Mouse (Mus musculus) c-Kit-positive CD71-positive TER-119-positive erythroid progenitor cells, embryonic 14.5 days (primary cell): ENCODE data around the gene Fnbp1l.

Experiments used
- DNase-seq: peaks from one replicate; pipeline ENCODE4 v3.0.0-alpha.2; 2013; ENCODE audit warnings: low spot score

Fnbp1l gene

GRCm38 (mm10) chr3:122521294-122521693 is 98.2 kb downstream of the Fnbp1l start:
- DNase-seq: no peak

- DNase-seq: no peak
Observed at GRCm38 (mm10) chr3:122520875-122521274, 98.6 kb downstream of the Fnbp1l start.

- no peak for DNase-seq
Observed at GRCm38 (mm10) chr3:122520365-122520764, 99.2 kb downstream of the Fnbp1l start.

GRCm38 (mm10) chr3:122519082-122519481 is 100.4 kb downstream of the Fnbp1l start:
- no peak for DNase-seq

GRCm38 (mm10) chr3:122518231-122518736 is 101.2 kb downstream of the Fnbp1l start:
- DNase-seq: no peak

GRCm38 (mm10) chr3:122517726-122518125 is 101.8 kb downstream of the Fnbp1l start:
- DNase-seq: no peak

GRCm38 (mm10) chr3:122516327-122516695 is 103.2 kb downstream of the Fnbp1l start:
- DNase-seq: no peak

- no peak for DNase-seq
Observed at GRCm38 (mm10) chr3:122515568-122516326, 103.8 kb downstream of the Fnbp1l start.

- DNase-seq: no peak
Observed at GRCm38 (mm10) chr3:122512725-122513375, 106.7 kb downstream of the Fnbp1l start.

GRCm38 (mm10) chr3:122511721-122512619 is 107.5 kb downstream of the Fnbp1l start:
- no peak for DNase-seq

- no peak for DNase-seq
Observed at GRCm38 (mm10) chr3:122510932-122511331, 108.6 kb downstream of the Fnbp1l start.

- no peak for DNase-seq
Observed at GRCm38 (mm10) chr3:122510240-122510750, 109.2 kb downstream of the Fnbp1l start.

- no peak for DNase-seq
Observed at GRCm38 (mm10) chr3:122509534-122510239, 109.8 kb downstream of the Fnbp1l start.

- no peak for DNase-seq
Observed at GRCm38 (mm10) chr3:122509084-122509483, 110.4 kb downstream of the Fnbp1l start.

- DNase-seq: no peak
Observed at GRCm38 (mm10) chr3:122507826-122508225, 111.7 kb downstream of the Fnbp1l start.

GRCm38 (mm10) chr3:122506343-122506916 is 113.1 kb downstream of the Fnbp1l start:
- no peak for DNase-seq

GRCm38 (mm10) chr3:122500929-122501328 is 118.6 kb downstream of the Fnbp1l start:
- DNase-seq: no peak

- DNase-seq: no peak
Observed at GRCm38 (mm10) chr3:122499647-122500046, 119.9 kb downstream of the Fnbp1l start.

GRCm38 (mm10) chr3:122498528-122498927 is 121.0 kb downstream of the Fnbp1l start:
- no peak for DNase-seq

GRCm38 (mm10) chr3:122497871-122498270 is 121.6 kb downstream of the Fnbp1l start:
- no peak for DNase-seq

- DNase-seq: no peak
Observed at GRCm38 (mm10) chr3:122494764-122495163, 124.8 kb downstream of the Fnbp1l start.
